Mouse (Mus musculus): ENCODE results near the gene Wnt5b. TPM values are rescaled to one million over a fixed set of nuclear protein-coding genes. Genes with fewer than 3 reads are reported as not detected.

Gene Wnt5b
- total RNA-seq, 2 experiments from 2014 or later, result 5.3 to 7.2 TPM

GRCm38 (mm10) chr6:119487085-119487458, 57.1 kb downstream of the Wnt5b start:
- DNase-seq, result no peak

GRCm38 (mm10) chr6:119486381-119487084, 57.6 kb downstream of the Wnt5b start:
- intact Hi-C loops (cut with DNase I), result loop anchor here (10.0 kb wide), 1 partner anchor 548 kb away; the partner anchor contains the start of gene Wnk1
- DNase-seq, result no peak

More at GRCm38 (mm10) chr6:119487085-119487458, 57.1 kb downstream of the Wnt5b start:
- intact Hi-C loops (cut with DNase I), result loop anchor here (10.0 kb wide), 1 partner anchor 548 kb away; the partner anchor contains the start of gene Wnk1

DNA sequence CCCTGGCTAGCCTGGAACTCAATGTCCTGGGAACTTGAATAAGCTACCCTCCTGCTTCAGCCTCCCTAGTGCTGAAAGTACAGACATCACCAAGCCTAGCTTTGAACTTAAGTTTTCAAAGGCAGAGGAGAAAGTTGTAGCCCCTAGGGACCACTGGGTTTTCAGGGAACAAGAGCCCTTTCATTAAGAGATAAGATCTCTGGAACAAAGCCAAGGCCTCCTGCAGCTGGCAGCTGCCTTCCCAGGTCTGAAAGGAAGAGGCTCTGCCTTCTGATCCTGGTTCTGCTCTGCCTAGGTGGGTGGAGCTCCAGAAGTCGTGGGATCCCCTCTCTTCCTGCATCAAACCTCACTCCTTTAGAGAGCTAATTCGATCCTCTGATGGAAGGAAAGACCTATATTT, 58.7 kb downstream of the Wnt5b start:
- DNase-seq, result no peak
- intact Hi-C loops (cut with DNase I), result loop anchor here (10.0 kb wide), 1 partner anchor 549 kb away; the partner anchor contains the start of gene Wnk1

- intact Hi-C loops (cut with DNase I), result loop anchor here (10.0 kb wide), 1 partner anchor 552 kb away; the partner anchor contains the start of gene Wnk1
- peak; percentile 66 to 74 for DNase-seq
Observed at GRCm38 (mm10) chr6:119482958-119483600, 61.1 kb downstream of the Wnt5b start.

DNA sequence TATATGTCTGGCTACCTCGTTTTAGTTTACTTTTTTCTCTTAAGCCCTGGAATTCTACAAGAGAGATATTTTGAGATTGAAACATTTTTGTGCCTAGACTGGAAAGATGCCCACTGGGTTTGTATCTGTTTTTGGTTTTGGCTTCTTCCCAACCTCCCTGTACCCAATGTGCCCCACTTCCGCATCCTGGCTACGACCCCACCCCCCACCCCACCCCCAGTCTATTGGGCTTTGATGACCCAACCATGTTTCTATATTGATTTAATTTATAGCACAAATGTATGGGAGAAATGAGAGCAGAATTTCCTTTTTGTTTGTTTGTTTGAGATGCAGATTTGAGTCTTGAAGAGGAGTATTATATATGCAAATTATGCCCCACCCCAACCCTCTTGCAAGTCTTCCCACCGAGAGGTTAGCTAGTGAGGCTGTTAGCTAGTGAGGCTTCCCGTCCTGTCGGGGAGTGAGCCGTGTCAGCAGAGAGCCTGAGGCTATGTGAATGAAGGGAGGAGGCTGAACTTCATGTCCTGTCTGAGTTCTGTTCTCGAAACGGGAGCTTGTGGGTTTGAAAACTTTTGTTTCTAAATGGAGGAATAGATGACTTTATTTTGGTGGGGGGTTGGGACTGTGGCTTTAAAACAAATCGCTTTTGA, 62.3 kb downstream of the Wnt5b start:
- intact Hi-C loops (cut with DNase I), result loop anchor here (10.0 kb wide), 1 partner anchor 553 kb away; the partner anchor contains the start of gene Wnk1
- peak in 1 of 2 experiments; percentile 34 for DNase-seq

DNA sequence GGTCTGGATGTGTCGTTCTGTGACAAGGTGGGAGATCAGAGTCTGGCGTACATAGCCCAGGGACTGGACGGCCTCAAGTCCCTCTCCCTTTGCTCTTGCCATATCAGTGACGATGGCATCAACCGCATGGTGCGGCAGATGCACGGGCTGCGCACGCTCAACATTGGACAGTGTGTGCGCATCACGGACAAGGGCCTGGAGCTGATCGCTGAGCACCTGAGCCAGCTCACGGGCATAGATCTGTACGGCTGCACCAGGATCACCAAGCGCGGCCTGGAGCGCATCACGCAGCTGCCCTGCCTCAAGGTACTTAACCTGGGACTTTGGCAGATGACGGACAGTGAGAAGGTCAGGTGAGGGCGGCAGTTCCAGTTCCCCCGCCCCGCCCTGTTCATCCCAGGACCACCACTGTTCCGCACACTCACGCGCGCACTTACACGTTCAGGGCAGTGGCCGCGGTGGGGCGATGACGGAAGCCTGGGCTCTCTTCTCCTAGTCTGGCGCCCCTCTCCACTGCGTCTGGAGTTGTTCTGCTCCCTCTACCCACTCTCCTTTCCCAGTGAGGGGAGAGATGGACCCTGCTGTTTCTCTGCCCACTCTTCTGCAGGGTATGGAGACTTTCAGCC, 63.3 kb downstream of the Wnt5b start:
- intact Hi-C loops (cut with DNase I), result loop anchor here (10.0 kb wide), 1 partner anchor 554 kb away; the partner anchor contains the start of gene Wnk1
- DNase-seq, result peak in 1 of 2 experiments; percentile 37

GRCm38 (mm10) chr6:119479876-119480705, 64.1 kb downstream of the Wnt5b start:
- DNase-seq, result peak; percentile 67 to 73
- intact Hi-C loops (cut with DNase I), result loop anchor here (2.0 to 10.0 kb wide), 2 partner anchors 29 to 555 kb away; partner anchors contain the start of gene Wnk1

DNA sequence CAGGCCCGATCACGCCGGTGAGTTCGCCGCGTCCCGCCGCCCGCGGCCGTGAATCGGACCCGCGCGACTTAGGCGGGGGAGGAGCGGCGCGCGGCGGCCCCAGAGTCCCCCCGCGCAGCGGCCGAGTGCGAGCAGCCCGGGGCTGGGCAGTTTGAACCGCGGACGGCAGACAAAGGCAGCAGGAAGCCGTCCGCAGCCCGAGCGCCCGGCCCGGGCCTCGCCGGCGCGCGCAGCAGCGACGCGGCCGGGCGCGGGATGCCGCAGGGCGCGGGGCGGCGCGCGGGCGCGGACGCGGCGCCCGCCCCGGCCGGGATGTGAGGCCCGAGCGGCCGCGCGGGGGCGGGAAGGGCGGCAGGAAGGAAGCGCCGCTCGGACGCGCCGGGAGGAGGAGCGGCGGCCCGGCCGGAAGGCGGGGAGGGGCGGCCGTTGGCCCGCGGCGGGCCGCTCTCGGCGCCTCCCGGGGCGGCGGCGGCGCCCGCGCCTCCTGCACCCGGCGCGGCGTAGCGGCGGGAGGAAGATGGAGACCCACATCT, 64.7 kb downstream of the Wnt5b start, which contains the start of gene Fbxl14:
Fbxl14 (plus strand) TSS at position 326 of the 533 bp plus-strand sequence.
- intact Hi-C loops (cut with DNase I), result loop anchor here (2.0 kb wide), 1 partner anchor 29 kb away; no protein-coding TSS in a partner anchor
- DNase-seq, result peak in 1 of 2 experiments; percentile 53

DNA sequence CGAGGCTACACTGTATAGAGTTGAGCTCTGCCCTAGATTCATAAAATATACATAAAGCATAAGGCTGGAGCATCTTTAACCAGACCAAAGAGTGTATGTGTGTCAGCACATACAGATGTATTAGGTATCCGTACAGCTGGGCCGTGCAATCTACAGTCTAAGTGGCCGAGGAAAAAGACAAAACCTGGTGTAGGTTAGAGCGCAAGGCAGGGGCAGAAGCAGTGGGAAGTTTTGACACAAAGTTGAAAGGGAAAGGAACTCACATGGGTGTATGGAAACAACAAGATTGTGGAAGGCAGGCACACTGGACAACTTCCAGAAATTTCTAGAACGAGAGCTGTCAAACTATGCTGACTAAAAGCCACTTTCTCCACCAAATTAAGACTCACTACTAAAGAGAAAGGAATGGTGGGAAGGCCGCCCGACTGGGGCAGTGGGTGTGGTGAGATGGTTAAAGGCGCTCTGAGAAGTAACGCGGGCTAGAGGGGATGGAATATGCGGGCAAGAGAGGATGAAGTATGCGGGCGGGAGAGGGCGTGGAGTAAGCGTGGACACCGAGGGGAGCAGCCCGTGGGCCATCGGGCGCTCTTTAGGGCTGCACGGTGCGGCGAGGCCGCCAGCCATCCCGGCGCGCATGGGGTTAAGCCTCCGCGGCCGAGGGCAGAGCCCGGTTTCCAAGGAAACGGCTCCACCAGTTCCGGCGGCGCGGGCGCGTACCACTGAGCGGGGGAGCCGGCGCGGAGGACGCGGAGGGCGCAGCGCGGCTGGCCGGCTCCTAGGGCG, 65.4 kb downstream of the Wnt5b start:
- intact Hi-C loops (cut with DNase I), result loop anchor here (2.0 kb wide), 1 partner anchor 28 kb away; no protein-coding TSS in a partner anchor
- peak; percentile 91 to 93 for DNase-seq

DNA sequence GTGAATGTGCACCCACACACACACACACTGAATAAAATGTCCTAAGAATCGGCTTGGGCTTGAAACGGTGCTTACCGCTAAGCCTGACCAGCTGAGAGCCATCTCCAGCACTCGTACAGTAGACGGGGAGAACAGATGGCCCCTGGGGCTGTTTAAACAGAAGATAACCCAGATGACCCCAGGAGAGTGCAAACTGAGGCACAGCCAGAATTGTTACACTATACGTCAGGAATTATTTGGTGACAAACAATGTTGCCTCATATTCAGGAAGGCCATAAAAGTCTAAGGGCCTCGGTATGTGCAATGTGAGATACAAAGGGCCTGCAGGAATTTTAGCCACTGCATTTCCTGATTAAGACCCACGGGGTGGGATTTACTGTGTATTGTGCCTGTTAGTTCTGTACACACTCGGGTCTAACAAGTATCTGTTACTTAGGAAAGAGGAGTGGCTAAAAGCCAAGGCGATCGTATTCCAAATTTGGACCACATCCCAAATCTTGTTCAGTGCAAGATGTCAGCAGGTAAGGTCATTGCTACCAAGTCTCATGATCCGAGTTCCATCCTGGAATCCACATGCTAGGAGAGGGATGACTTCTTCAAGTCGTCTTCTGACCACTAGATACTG, 66.3 kb downstream of the Wnt5b start:
- intact Hi-C loops (cut with DNase I), result loop anchor here (2.0 kb wide), 1 partner anchor 27 kb away; no protein-coding TSS in a partner anchor

GRCm38 (mm10) chr6:119475988-119476387, 68.2 kb downstream of the Wnt5b start:
- intact Hi-C loops (cut with DNase I), result no loop called here

More for the DNA sequence above, 66.3 kb downstream of the Wnt5b start:
- no peak for DNase-seq

DNA sequence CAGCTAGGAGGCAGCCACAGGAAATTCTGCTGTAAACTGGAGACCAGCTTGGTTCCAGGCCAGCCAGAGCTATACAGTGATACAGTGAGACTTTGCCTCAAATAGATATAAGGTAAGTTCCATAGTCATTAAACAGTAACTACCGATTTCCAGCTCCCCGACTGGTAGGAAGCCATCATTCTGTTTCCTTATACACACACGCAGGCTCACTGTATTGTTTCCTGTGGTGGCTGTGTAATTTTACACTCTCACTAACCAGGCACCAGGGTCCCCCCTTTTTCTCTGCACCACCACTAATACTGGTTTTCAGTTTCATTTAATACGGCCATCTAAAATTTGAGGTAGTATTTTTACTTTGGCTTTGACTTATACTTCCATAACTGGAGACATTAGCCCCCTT, 70.2 kb downstream of the Wnt5b start:
- DNase-seq, result no peak
- intact Hi-C loops (cut with DNase I), result no loop called here

More at GRCm38 (mm10) chr6:119475988-119476387, 68.2 kb downstream of the Wnt5b start:
- DNase-seq, result no peak

- DNase-seq, result no peak
- intact Hi-C loops (cut with DNase I), result no loop called here
Observed at GRCm38 (mm10) chr6:119473446-119473845, 70.7 kb downstream of the Wnt5b start.

- intact Hi-C loops (cut with DNase I), result no loop called here
- DNase-seq, result no peak
Observed at GRCm38 (mm10) chr6:119472705-119473104, 71.4 kb downstream of the Wnt5b start.

GRCm38 (mm10) chr6:119472135-119472534, 72.0 kb downstream of the Wnt5b start:
- DNase-seq, result peak; percentile 65 to 84
- intact Hi-C loops (cut with DNase I), result no loop called here

DNA sequence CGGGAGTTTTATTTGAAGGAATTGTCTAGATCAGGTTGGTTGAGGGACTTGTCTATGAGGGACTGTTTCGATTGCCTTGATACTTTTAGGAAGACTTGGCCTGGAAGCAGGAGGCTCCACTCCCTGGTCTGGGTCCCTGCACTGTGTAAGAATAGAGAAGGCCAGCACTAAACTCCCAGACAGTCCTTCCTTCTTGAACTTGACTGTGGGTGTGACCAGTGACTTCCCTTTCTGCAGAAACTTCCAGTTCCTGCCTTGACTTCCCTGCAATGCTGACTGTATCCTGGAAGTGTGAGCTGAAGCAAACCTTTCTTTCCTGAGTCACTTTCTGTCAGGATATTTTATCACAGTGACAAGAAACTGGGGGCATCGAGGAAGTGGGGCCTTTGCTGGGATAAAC, 73.4 kb downstream of the Wnt5b start:
- intact Hi-C loops (cut with DNase I), result no loop called here
- no peak for DNase-seq

DNA sequence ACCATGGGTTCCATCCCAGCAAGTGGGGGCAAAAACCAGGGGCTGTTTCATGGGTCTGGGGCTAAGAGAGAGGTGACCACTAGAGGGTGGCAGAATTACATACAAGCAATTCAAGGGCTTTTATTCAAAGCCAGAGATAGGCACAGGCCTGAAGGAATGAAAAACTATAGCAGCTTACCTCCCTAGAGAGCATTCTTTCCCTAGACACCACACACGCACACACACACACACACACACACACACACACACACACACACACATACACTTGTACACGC, 76.4 kb downstream of the Wnt5b start:
- peak in 1 of 2 experiments; percentile 37 for DNase-seq
- intact Hi-C loops (cut with DNase I), result no loop called here

Data from heart, postnatal 10 days (tissue).